Mouse (Mus musculus) v-Abl transformed pro-B cells (cell line): ENCODE results near the gene Slc7a14.
"Not testable (repeated sequence)": the region's sequence is repeated elsewhere in the genome, so short reads cannot be mapped to it uniquely, and the experiment has no call there.

Experiments
- in situ Hi-C, 2 experiments: fragments of 400-800 bp; cut with MboI; formaldehyde crosslinking; loops; one replicate each; pipeline ENCODE4 v1.15.1; 2025; ENCODE audit not compliant: unreplicated experiment in 2 of 2

The Slc7a14 gene

GRCm38 (mm10) chr3:31309934-31310787 is at the start of gene Slc7a14:
Slc7a14 (minus strand) TSS chr3:31310378.
- in situ Hi-C loops: no loop called here

GRCm38 (mm10) chr3:31346540-31346939 is 36.4 kb upstream of the Slc7a14 start:
- in situ Hi-C loops: no loop called here

GRCm38 (mm10) chr3:31345766-31346165 is 35.6 kb upstream of the Slc7a14 start:
- in situ Hi-C loops: no loop called here

- in situ Hi-C loops: no loop called here
Measured at GRCm38 (mm10) chr3:31339236-31339635, 29.1 kb upstream of the Slc7a14 start.

GRCm38 (mm10) chr3:31328237-31328836 is 18.2 kb upstream of the Slc7a14 start:
- in situ Hi-C loops: no loop called here

- in situ Hi-C loops: no loop called here
Measured at GRCm38 (mm10) chr3:31327791-31328190, 17.6 kb upstream of the Slc7a14 start.

- in situ Hi-C loops: no loop called here
Measured at GRCm38 (mm10) chr3:31324231-31324654, 14.1 kb upstream of the Slc7a14 start.

GRCm38 (mm10) chr3:31309371-31309933 is 726 bp downstream of the Slc7a14 start:
- in situ Hi-C loops: no loop called here

GRCm38 (mm10) chr3:31308906-31309305 is 1.3 kb downstream of the Slc7a14 start:
- in situ Hi-C loops: no loop called here

GRCm38 (mm10) chr3:31307936-31308335 is 2.2 kb downstream of the Slc7a14 start:
- in situ Hi-C loops: no loop called here

- in situ Hi-C loops: no loop called here
Measured at GRCm38 (mm10) chr3:31291673-31292602, 18.2 kb downstream of the Slc7a14 start.

- in situ Hi-C loops: no loop called here
Measured at GRCm38 (mm10) chr3:31287421-31287948, 22.7 kb downstream of the Slc7a14 start.

GRCm38 (mm10) chr3:31281116-31281515 is 29.1 kb downstream of the Slc7a14 start:
- in situ Hi-C loops: no loop called here

- in situ Hi-C loops: no loop called here
Measured at GRCm38 (mm10) chr3:31274875-31275274, 35.3 kb downstream of the Slc7a14 start.

- in situ Hi-C loops: not testable (repeated sequence)
Measured at GRCm38 (mm10) chr3:31273247-31273646, 36.9 kb downstream of the Slc7a14 start.

GRCm38 (mm10) chr3:31272635-31273034 is 37.5 kb downstream of the Slc7a14 start:
- in situ Hi-C loops: no loop called here

- in situ Hi-C loops: no loop called here
Measured at GRCm38 (mm10) chr3:31269551-31270317, 40.4 kb downstream of the Slc7a14 start.

GRCm38 (mm10) chr3:31267921-31268320 is 42.3 kb downstream of the Slc7a14 start:
- in situ Hi-C loops: no loop called here

- in situ Hi-C loops: no loop called here
Measured at GRCm38 (mm10) chr3:31266941-31267340, 43.2 kb downstream of the Slc7a14 start.

GRCm38 (mm10) chr3:31263535-31263934 is 46.6 kb downstream of the Slc7a14 start:
- in situ Hi-C loops: no loop called here
